ENCODE assay signal across 17 mouse cellular contexts in the genomic region with DNA sequence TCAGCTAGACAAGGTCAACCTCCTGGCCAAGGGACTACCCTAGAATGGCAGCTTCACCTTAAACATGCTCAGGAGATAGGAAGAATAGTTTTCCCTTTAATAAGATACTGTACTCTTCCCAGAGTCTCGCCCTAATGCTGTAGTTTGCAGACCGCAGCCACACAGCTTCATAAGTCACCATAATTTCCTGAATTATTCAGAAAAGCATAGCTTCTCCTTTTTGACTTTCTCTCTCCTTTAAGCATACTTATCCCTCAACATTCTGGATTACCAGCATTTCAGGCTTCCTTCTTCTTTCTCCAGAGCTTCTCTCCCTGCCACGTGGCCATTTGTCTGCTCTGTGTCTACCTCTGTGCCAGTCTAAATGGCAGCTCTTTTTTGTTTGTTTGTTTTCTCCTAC.
"Had no signal": no experiment of that assay in that cellular context is flagged by ENCODE, and none has a peak within 500 bp of the region (broad histone marks: within the 10 kb centered on the region; RNA-seq: fewer than 3 reads in every experiment).

No protein-coding gene starts in this region.

- H3K36me3 ChIP-seq: limb, embryonic 10.5 days; limb, embryonic 13.5 days; liver, embryonic 12.5 days; liver, embryonic 15.5 days; lung, embryonic 15.5 days; midbrain, embryonic 10.5 days; midbrain, embryonic 13.5 days had no signal

- H3K4me3 ChIP-seq: layer of hippocampus, adult 2 months; limb, embryonic 10.5 days; limb, embryonic 13.5 days; liver, embryonic 12.5 days; liver, embryonic 15.5 days; lung, embryonic 15.5 days; megakaryocyte, embryonic 14.5 days; midbrain, embryonic 10.5 days; midbrain, embryonic 13.5 days had no signal

- H3K9ac ChIP-seq: limb, embryonic 13.5 days; liver, embryonic 12.5 days; liver, embryonic 15.5 days; lung, embryonic 15.5 days; midbrain, embryonic 13.5 days had no signal

- ATAC-seq: liver, embryonic 12.5 days; midbrain, embryonic 13.5 days had no signal

- H3K4me1 ChIP-seq: limb, embryonic 10.5 days; limb, embryonic 13.5 days; liver, embryonic 12.5 days; liver, embryonic 15.5 days; lung, embryonic 15.5 days had no signal

- H3K27ac ChIP-seq: kidney, postnatal 0 days; layer of hippocampus, adult 2 months; limb, embryonic 10.5 days; limb, embryonic 13.5 days; liver, embryonic 12.5 days; liver, embryonic 15.5 days; lung, embryonic 15.5 days; midbrain, embryonic 10.5 days; midbrain, embryonic 13.5 days had no signal

- DNase-seq: layer of hippocampus, adult 9-11 months; liver; lung, adult 18-20 months; lung, postnatal 10 days; lung, postnatal 36 days; thymus, adult 18-20 months; thymus, postnatal 4 days had no signal

- H3K4me2 ChIP-seq: limb, embryonic 13.5 days; liver, embryonic 12.5 days; liver, embryonic 15.5 days; lung, embryonic 15.5 days; midbrain, embryonic 13.5 days had no signal

- H3K27me3 ChIP-seq: limb, embryonic 13.5 days; liver, embryonic 12.5 days; liver, embryonic 15.5 days; lung, embryonic 15.5 days; midbrain, embryonic 13.5 days had no signal

- H3K9me3 ChIP-seq: limb, embryonic 10.5 days; limb, embryonic 13.5 days; liver, embryonic 12.5 days; liver, embryonic 15.5 days; lung, embryonic 15.5 days; megakaryocyte, embryonic 14.5 days; midbrain, embryonic 10.5 days; midbrain, embryonic 13.5 days had no signal
